Mouse (Mus musculus) intestine, embryonic 14.5 days (tissue): ENCODE data around the gene Rsph3b. TPM values are rescaled to one million over a fixed set of nuclear protein-coding genes. Genes with fewer than 3 reads are reported as not detected.

Experiments used
- ATAC-seq: fragments of 200-750 bp; cut with Nextera tagmentation; replicated peaks from 2 replicates; pipeline ENCODE4 v1.8.0; 2017; ENCODE audit warnings: low read depth, moderate number of reproducible peaks, moderate TSS enrichment, moderate library complexity; ENCODE audit not compliant: low FRiP score, low TSS enrichment
- DNase-seq: peaks from one replicate; pipeline ENCODE4 v3.0.0-alpha.2; 2018; ENCODE audit warnings: low spot score
- H3K27ac ChIP-seq: fragments of 300-500 bp; sonication (generic); 2 replicates; pipeline ENCODE4 v1.5.1; 2014; ENCODE audit warnings: low read depth, mild to moderate bottlenecking, control low read depth
- H3K27me3 ChIP-seq: fragments of 300-500 bp; sonication (generic); replicated peaks from 2 replicates; pipeline ENCODE4 v1.6.1; 2014; ENCODE audit warnings: low read length, control low read depth; ENCODE audit not compliant: control insufficient read depth, insufficient read depth
- H3K36me3 ChIP-seq: fragments of 300-500 bp; sonication (generic); 2 replicates; pipeline ENCODE4 v1.6.1; 2014; ENCODE audit warnings: low read length, control low read depth; ENCODE audit not compliant: control insufficient read depth, insufficient read depth
- H3K4me1 ChIP-seq: fragments of 300-500 bp; sonication (generic); replicated peaks from 2 replicates; pipeline ENCODE4 v1.6.1; 2014; ENCODE audit warnings: low read length, control low read depth, mixed read lengths; ENCODE audit not compliant: control insufficient read depth, insufficient read depth
- H3K4me2 ChIP-seq: fragments of 300-500 bp; sonication (generic); 2 replicates; pipeline ENCODE4 v1.6.1; 2014; ENCODE audit warnings: low read length
- H3K4me3 ChIP-seq: fragments of 300-500 bp; sonication (generic); 2 replicates; pipeline ENCODE4 v1.5.1; 2014; ENCODE audit warnings: low read depth, low read length, control low read depth, mixed read lengths
- H3K9ac ChIP-seq: fragments of 300-500 bp; sonication (generic); 2 replicates; pipeline ENCODE4 v1.6.1; 2014; ENCODE audit warnings: mild to moderate bottlenecking, low read length
- H3K9me3 ChIP-seq: fragments of 300-500 bp; sonication (generic); 2 replicates; pipeline ENCODE4 v1.6.1; 2016; ENCODE audit warnings: low read length, control low read depth; ENCODE audit not compliant: control insufficient read depth
- WGBS: fragments of 180-500 bp; shearing (Covaris S2); extraction: QIAGEN DNeasy Blood & Tissue Kit; methylation state at CpG from one replicate; pipeline ENCODE4 v1.1.7; 2014; 5-methylcytosine and 5-hydroxymethylcytosine counted together
- polyA plus RNA-seq: library from polyadenylated mRNA; unstranded; fragments of >200 nt; fragmentation: Nextera tagmentation; extraction: Ambion mirVana; gene quantifications from 2 replicates; pipeline ENCODE4 v1.2.1, GENCODE M21; 2014

The Rsph3b gene
- polyA plus RNA-seq, 1 experiment from 2014 or later: 42.6 TPM

GRCm38 (mm10) chr17:6886445-6886844 is 62.0 kb downstream of the Rsph3b start:
- no peak overlapping the region for H3K4me3 ChIP-seq
- no peaks in the 10 kb centered on the region for H3K4me1 ChIP-seq
- H3K27me3 ChIP-seq: no peaks in the 10 kb centered on the region
- no peak overlapping the region for H3K4me2 ChIP-seq
- DNase-seq: no peak
- WGBS: 82% methylated on average over 1 of the region's 1 CpGs
- H3K27ac ChIP-seq: no peak overlapping the region
- H3K9ac ChIP-seq: no peak overlapping the region
- no peaks in the 10 kb centered on the region for H3K36me3 ChIP-seq
- no peaks in the 10 kb centered on the region for H3K9me3 ChIP-seq
- ATAC-seq: no peak

GRCm38 (mm10) chr17:6884531-6884930 is 64.0 kb downstream of the Rsph3b start:
- Histone ChIP-seq H3K4me2 (no peak overlapping the region), H3K4me1 (no peaks in the 10 kb centered on the region), H3K27ac (no peak overlapping the region), H3K4me3 (no peak overlapping the region), H3K9me3 (no peaks in the 10 kb centered on the region), H3K9ac (no peak overlapping the region), H3K27me3 (no peaks in the 10 kb centered on the region), H3K36me3 (no peaks in the 10 kb centered on the region)
- ATAC-seq: no peak
- no peak for DNase-seq
- 82% methylated on average over 1 of the region's 1 CpGs for WGBS

GRCm38 (mm10) chr17:6881306-6881705 is 67.2 kb downstream of the Rsph3b start:
- H3K4me3 ChIP-seq: no peak overlapping the region
- no peak overlapping the region for H3K27ac ChIP-seq
- no peaks in the 10 kb centered on the region for H3K27me3 ChIP-seq
- H3K36me3 ChIP-seq: no peaks in the 10 kb centered on the region
- H3K4me2 ChIP-seq: no peak overlapping the region
- no peaks in the 10 kb centered on the region for H3K4me1 ChIP-seq
- H3K9ac ChIP-seq: no peak overlapping the region
- WGBS: 79% methylated on average over 6 of the region's 6 CpGs
- H3K9me3 ChIP-seq: no peaks in the 10 kb centered on the region
- DNase-seq (no peak), ATAC-seq (no peak)

- ATAC-seq: no peak
- 61% methylated on average over 2 of the region's 2 CpGs for WGBS
- no peak overlapping the region for H3K9ac ChIP-seq
- no peak overlapping the region for H3K4me3 ChIP-seq
- no peaks in the 10 kb centered on the region for H3K27me3 ChIP-seq
- DNase-seq: no peak
- H3K4me2 ChIP-seq: no peak overlapping the region
- no peaks in the 10 kb centered on the region for H3K36me3 ChIP-seq
- H3K4me1 ChIP-seq: no peaks in the 10 kb centered on the region
- no peak overlapping the region for H3K27ac ChIP-seq
- peaks cover 5% of the 10 kb centered on the region; the same call in 1 of the 2 replicates for H3K9me3 ChIP-seq
These were observed 77.1 kb downstream of the Rsph3b start for GRCm38 (mm10) chr17:6871421-6871820.

- H3K4me3 ChIP-seq: no peak overlapping the region
- H3K4me1 ChIP-seq: no peaks in the 10 kb centered on the region
- H3K4me2 ChIP-seq: no peak overlapping the region
- H3K27me3 ChIP-seq: no peaks in the 10 kb centered on the region
- H3K9ac ChIP-seq: no peak overlapping the region
- no peak overlapping the region for H3K27ac ChIP-seq
- 0 out of 2 replicates have a peak, but pooled peaks have one; percentile 32 for ATAC-seq
- H3K9me3 ChIP-seq: peaks cover 4% of the 10 kb centered on the region; the same call in 1 of the 2 replicates
- DNase-seq: no peak
- H3K36me3 ChIP-seq: no peaks in the 10 kb centered on the region
These were observed 79.7 kb downstream of the Rsph3b start for GRCm38 (mm10) chr17:6868810-6869209.

- no peak overlapping the region for H3K4me2 ChIP-seq
- DNase-seq (no peak), ATAC-seq (peak; percentile 84)
- no peak overlapping the region for H3K27ac ChIP-seq
- 16% methylated on average over 7 of the region's 7 CpGs for WGBS
- H3K4me1 ChIP-seq: no peaks in the 10 kb centered on the region
- no peaks in the 10 kb centered on the region for H3K9me3 ChIP-seq
- no peak overlapping the region for H3K9ac ChIP-seq
- H3K27me3 ChIP-seq: no peaks in the 10 kb centered on the region
- H3K36me3 ChIP-seq: no peaks in the 10 kb centered on the region
- no peak overlapping the region for H3K4me3 ChIP-seq
These were observed 80.7 kb downstream of the Rsph3b start for GRCm38 (mm10) chr17:6867740-6868139.

GRCm38 (mm10) chr17:6866576-6866975 is 81.9 kb downstream of the Rsph3b start:
- no peaks in the 10 kb centered on the region for H3K9me3 ChIP-seq
- H3K27me3 ChIP-seq: no peaks in the 10 kb centered on the region
- DNase-seq (no peak), ATAC-seq (no peak)
- no peak overlapping the region for H3K27ac ChIP-seq
- H3K4me2 ChIP-seq: no peak overlapping the region
- peaks cover 2% of the 10 kb centered on the region; the same call in 1 of the 2 replicates for H3K4me1 ChIP-seq
- no peaks in the 10 kb centered on the region for H3K36me3 ChIP-seq
- no peak overlapping the region for H3K4me3 ChIP-seq
- H3K9ac ChIP-seq: no peak overlapping the region
- 65% methylated on average over 1 of the region's 1 CpGs for WGBS

GRCm38 (mm10) chr17:6865580-6865979 is 82.9 kb downstream of the Rsph3b start:
- H3K36me3 ChIP-seq: no peaks in the 10 kb centered on the region
- DNase-seq: no peak
- no peaks in the 10 kb centered on the region for H3K27me3 ChIP-seq
- no peak for ATAC-seq
- no peak overlapping the region for H3K27ac ChIP-seq
- WGBS: 51% methylated on average over 5 of the region's 5 CpGs
- no peak overlapping the region for H3K4me3 ChIP-seq
- H3K9ac ChIP-seq: no peak overlapping the region
- no peaks in the 10 kb centered on the region for H3K9me3 ChIP-seq
- peaks cover 5% of the 10 kb centered on the region for H3K4me1 ChIP-seq
- no peak overlapping the region for H3K4me2 ChIP-seq

GRCm38 (mm10) chr17:6864869-6865268 is 83.6 kb downstream of the Rsph3b start:
- H3K27me3 ChIP-seq: no peaks in the 10 kb centered on the region
- H3K9ac ChIP-seq: no peak overlapping the region
- no peak overlapping the region for H3K4me2 ChIP-seq
- H3K4me3 ChIP-seq: no peak overlapping the region
- 29% methylated on average over 13 of the region's 13 CpGs for WGBS
- peaks cover 6% of the 10 kb centered on the region for H3K4me1 ChIP-seq
- no peaks in the 10 kb centered on the region for H3K36me3 ChIP-seq
- DNase-seq (no peak), ATAC-seq (no peak)
- no peak overlapping the region for H3K27ac ChIP-seq
- no peaks in the 10 kb centered on the region for H3K9me3 ChIP-seq
